Mouse (Mus musculus) retina, adult 2 months (tissue): ENCODE results near the gene 4930556J24Rik.
"Not testable (repeated sequence)": the region's sequence is repeated elsewhere in the genome, so short reads cannot be mapped to it uniquely, and the experiment has no call there.

Experiments used
- DNase-seq: peaks from one replicate; pipeline ENCODE4 v3.0.0-alpha.2; 2012; ENCODE audit warnings: low read depth, low spot score

4930556J24Rik gene

GRCm38 (mm10) chr11:3976678-3977077 lies at the start of gene 4930556J24Rik:
TSS of gene 4930556J24Rik (minus strand) at chr11:3976778.
- no peak for DNase-seq

GRCm38 (mm10) chr11:4023321-4023720 lies 46.7 kb upstream of the 4930556J24Rik start:
- no peak for DNase-seq

- not testable (repeated sequence) for DNase-seq
Measured at GRCm38 (mm10) chr11:4022111-4022510, 45.5 kb upstream of the 4930556J24Rik start.

- DNase-seq = not testable (repeated sequence)
Measured at GRCm38 (mm10) chr11:4015796-4016195, 39.2 kb upstream of the 4930556J24Rik start.

- no peak for DNase-seq
Measured at GRCm38 (mm10) chr11:4012616-4013015, 36.0 kb upstream of the 4930556J24Rik start.

GRCm38 (mm10) chr11:4006462-4006861 lies 29.9 kb upstream of the 4930556J24Rik start:
- no peak for DNase-seq

- DNase-seq = no peak
Measured at GRCm38 (mm10) chr11:4005220-4005805, 28.7 kb upstream of the 4930556J24Rik start.

GRCm38 (mm10) chr11:4001603-4002002 lies 25.0 kb upstream of the 4930556J24Rik start:
- DNase-seq = peak; percentile 32

- DNase-seq = no peak
Measured at GRCm38 (mm10) chr11:3999547-3999946, 23.0 kb upstream of the 4930556J24Rik start.

- no peak for DNase-seq
Measured at GRCm38 (mm10) chr11:3997978-3998720, 21.6 kb upstream of the 4930556J24Rik start.

- no peak for DNase-seq
Measured at GRCm38 (mm10) chr11:3996840-3997239, 20.3 kb upstream of the 4930556J24Rik start.

- no peak for DNase-seq
Measured at GRCm38 (mm10) chr11:3995511-3995910, 18.9 kb upstream of the 4930556J24Rik start.

- no peak for DNase-seq
Measured at GRCm38 (mm10) chr11:3993914-3994313, 17.3 kb upstream of the 4930556J24Rik start.

GRCm38 (mm10) chr11:3993132-3993531 lies 16.6 kb upstream of the 4930556J24Rik start:
- no peak for DNase-seq

GRCm38 (mm10) chr11:3989748-3990147 lies 13.2 kb upstream of the 4930556J24Rik start:
- no peak for DNase-seq

- no peak for DNase-seq
Measured at GRCm38 (mm10) chr11:3983863-3984745, 7.5 kb upstream of the 4930556J24Rik start.

GRCm38 (mm10) chr11:3983291-3983862 lies 6.8 kb upstream of the 4930556J24Rik start, which contains the start of gene Gal3st1:
TSS of gene Gal3st1 (plus strand) at chr11:3983636.
- DNase-seq = no peak

GRCm38 (mm10) chr11:3982275-3983209 lies 6.0 kb upstream of the 4930556J24Rik start:
- no peak for DNase-seq

- DNase-seq = no peak
Measured at GRCm38 (mm10) chr11:3981536-3981935, 5.0 kb upstream of the 4930556J24Rik start.

GRCm38 (mm10) chr11:3978421-3978820 lies 1.8 kb upstream of the 4930556J24Rik start:
- no peak for DNase-seq

- no peak for DNase-seq
Measured at GRCm38 (mm10) chr11:3974311-3974710, 2.3 kb downstream of the 4930556J24Rik start.
